Mouse (Mus musculus) heart, postnatal 25 days (tissue): Measurements from ENCODE around the gene Ube3b. TPM values are rescaled to one million over a fixed set of nuclear protein-coding genes. Genes with fewer than 3 reads are reported as not detected.

Source experiments
- DNase-seq: peaks from one replicate; pipeline ENCODE4 v3.0.0; 2022; ENCODE audit warnings: low spot score
- intact Hi-C: fragments of 180-260 bp; cut with DNase I; formaldehyde crosslinking; loops from one replicate; pipeline ENCODE4 v1.15.1; 2025
- total RNA-seq, 2 experiments: library from RNA; stranded (reverse); gene quantifications; 2 replicates each; pipeline ENCODE4 v1.2.3; 2021

Ube3b gene
- total RNA-seq, 2 experiments from 2014 or later: 85.4 to 93.5 TPM

GRCm38 (mm10) chr5:114372565-114372964 is 7.8 kb upstream of the Ube3b start:
- intact Hi-C loops: loop anchor here (10.0 kb wide), 1 partner anchor 248 kb away; the partner anchor contains the start of gene Alkbh2

GRCm38 (mm10) chr5:114373174-114373573 is 7.2 kb upstream of the Ube3b start:
- intact Hi-C loops: loop anchor here (10.0 kb wide), 1 partner anchor 248 kb away; the partner anchor contains the start of gene Alkbh2
- DNase-seq: no peak

More at GRCm38 (mm10) chr5:114372565-114372964, 7.8 kb upstream of the Ube3b start:
- no peak for DNase-seq

- DNase-seq: no peak
- intact Hi-C loops: loop anchor here (10.0 kb wide), 1 partner anchor 249 kb away; the partner anchor contains the start of gene Alkbh2
Measured at GRCm38 (mm10) chr5:114373581-114373980, 6.8 kb upstream of the Ube3b start.

- intact Hi-C loops: loop anchor here (5.0 to 10.0 kb wide), 2 partner anchors 197 to 250 kb away; partner anchors contain the start of gene Alkbh2
- no peak for DNase-seq
Measured at GRCm38 (mm10) chr5:114374409-114375213, 5.8 kb upstream of the Ube3b start.

GRCm38 (mm10) chr5:114378177-114378920 is 2.1 kb upstream of the Ube3b start:
- DNase-seq: no peak
- intact Hi-C loops: loop anchor here (5.0 to 10.0 kb wide), 2 partner anchors 201 to 254 kb away; partner anchors contain the start of gene Alkbh2

- no peak for DNase-seq
- intact Hi-C loops: loop anchor here (5.0 to 10.0 kb wide), 2 partner anchors 202 to 254 kb away; partner anchors contain the start of gene Alkbh2
Measured at GRCm38 (mm10) chr5:114378936-114379335, 1.5 kb upstream of the Ube3b start.

- no peak for DNase-seq
- intact Hi-C loops: loop anchor here (5.0 to 10.0 kb wide), 3 partner anchors 63 to 255 kb away; partner anchors contain the start of genes Alkbh2, Mmab and Mvk
Measured at GRCm38 (mm10) chr5:114379763-114380162, 644 bp upstream of the Ube3b start.

- intact Hi-C loops: loop anchor here (1.0 to 5.0 kb wide), 2 partner anchors 61 to 69 kb away; partner anchors contain the start of genes Mmab and Mvk
- no peak for DNase-seq
Measured at GRCm38 (mm10) chr5:114381013-114381351, 575 bp downstream of the Ube3b start.

- no peak for DNase-seq
Measured at GRCm38 (mm10) chr5:114383184-114383904, 2.9 kb downstream of the Ube3b start.

GRCm38 (mm10) chr5:114384448-114384847 is 4.0 kb downstream of the Ube3b start:
- intact Hi-C loops: loop anchor here (5.0 kb wide), 1 partner anchor 58 kb away; the partner anchor contains the start of genes Mmab and Mvk
- no peak for DNase-seq

More at GRCm38 (mm10) chr5:114383184-114383904, 2.9 kb downstream of the Ube3b start:
- intact Hi-C loops: loop anchor here (2.0 to 5.0 kb wide), 3 partner anchors 15 to 59 kb away; partner anchors contain the start of genes Mmab and Mvk

- intact Hi-C loops: no loop called here
- no peak for DNase-seq
Measured at GRCm38 (mm10) chr5:114393169-114393568, 12.8 kb downstream of the Ube3b start.

- DNase-seq: no peak
Measured at GRCm38 (mm10) chr5:114406592-114406991, 26.2 kb downstream of the Ube3b start.

GRCm38 (mm10) chr5:114407269-114407668 is 26.9 kb downstream of the Ube3b start:
- no peak for DNase-seq
- intact Hi-C loops: no loop called here

More at GRCm38 (mm10) chr5:114406592-114406991, 26.2 kb downstream of the Ube3b start:
- intact Hi-C loops: no loop called here

GRCm38 (mm10) chr5:114407810-114408209 is 27.4 kb downstream of the Ube3b start:
- intact Hi-C loops: no loop called here
- DNase-seq: no peak

- no peak for DNase-seq
- intact Hi-C loops: no loop called here
Measured at GRCm38 (mm10) chr5:114408846-114409245, 28.4 kb downstream of the Ube3b start.

- intact Hi-C loops: no loop called here
- DNase-seq: no peak
Measured at GRCm38 (mm10) chr5:114410429-114410828, 30.0 kb downstream of the Ube3b start.

- DNase-seq: no peak
- intact Hi-C loops: no loop called here
Measured at GRCm38 (mm10) chr5:114412361-114412998, 32.1 kb downstream of the Ube3b start.

- DNase-seq: peak; percentile 13
- intact Hi-C loops: no loop called here
Measured at GRCm38 (mm10) chr5:114413067-114413735, 32.8 kb downstream of the Ube3b start.
